Mouse (Mus musculus): ENCODE results near the gene Kcnj14.

The Kcnj14 gene

DNA sequence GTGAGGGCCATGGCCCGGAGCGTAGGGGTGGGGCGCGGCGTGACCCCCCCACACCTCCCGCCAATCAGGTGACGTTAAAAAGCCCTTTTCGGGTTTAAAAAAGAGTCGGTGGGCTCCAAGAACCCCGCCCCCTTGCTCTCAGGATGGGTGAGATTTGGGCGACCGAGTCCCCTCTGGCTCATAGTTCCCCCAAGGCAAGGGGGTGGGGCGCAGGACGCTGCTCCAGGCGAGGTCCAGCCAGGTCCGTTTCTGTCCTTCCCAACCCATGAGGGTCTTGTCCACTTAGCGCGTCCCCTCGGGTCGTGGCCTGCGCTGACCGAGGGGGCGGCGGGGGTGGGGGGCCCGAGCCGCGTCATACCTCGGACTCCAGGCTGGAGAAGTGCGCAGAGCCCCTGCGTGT lies 7.8 kb upstream of the Kcnj14 start:
- in situ Hi-C loops (cut with MboI, MseI), result no loop called here

DNA sequence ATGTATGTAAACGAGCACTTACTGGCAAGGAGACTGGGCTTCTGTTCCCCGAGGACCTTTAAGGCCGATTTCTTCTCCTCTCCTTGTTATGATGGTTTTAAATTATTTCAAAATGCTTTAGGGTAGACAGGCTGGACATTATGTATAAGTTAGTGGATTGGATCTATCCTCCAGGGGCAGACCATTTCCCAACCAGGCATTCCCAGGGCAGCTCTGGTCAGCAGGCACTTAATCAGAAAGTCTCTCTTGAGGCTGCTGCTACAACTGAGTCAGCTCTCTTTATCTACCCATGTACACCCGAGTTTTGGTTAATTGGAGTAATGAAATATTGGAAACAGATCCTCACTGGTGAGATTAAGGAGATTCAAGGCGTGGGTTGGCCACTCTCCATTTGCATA lies 6.5 kb upstream of the Kcnj14 start:
- in situ Hi-C loops (cut with MboI, MseI), result no loop called here

DNA sequence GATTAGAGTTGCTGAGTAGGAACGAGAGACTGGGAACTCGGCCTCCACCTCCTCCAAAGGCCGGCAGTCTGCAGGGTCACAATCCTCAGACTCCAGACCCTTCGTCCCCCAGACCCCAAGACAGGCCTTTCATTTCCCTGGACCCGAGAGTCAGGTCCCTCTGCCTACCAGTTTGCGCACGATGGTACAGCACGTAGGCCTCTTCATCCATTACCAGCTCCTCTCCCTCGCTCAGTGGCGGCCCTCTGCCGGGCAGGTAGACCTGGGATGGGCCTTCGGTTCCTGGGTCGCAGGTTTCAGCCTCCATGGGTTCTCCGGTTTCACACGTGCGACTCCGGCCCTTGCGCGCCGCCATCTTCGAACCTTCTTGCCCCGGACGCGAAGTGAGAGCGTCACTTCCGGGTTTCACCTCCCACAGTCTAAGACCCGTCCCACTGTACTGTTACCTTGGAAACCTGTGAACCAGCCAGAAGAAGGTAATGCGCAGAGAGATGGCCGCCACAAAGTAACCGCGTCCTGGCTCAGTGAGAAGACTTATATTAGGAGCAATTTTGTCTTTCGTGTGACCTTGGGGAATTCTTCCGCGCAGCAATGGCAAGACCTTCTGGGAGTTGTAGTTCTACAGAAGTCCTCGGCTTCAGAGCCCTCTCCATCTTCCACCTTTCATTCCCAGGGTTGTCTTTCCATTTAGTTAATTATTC lies 6.0 kb upstream of the Kcnj14 start, which contains the start of gene Grwd1:
TSS of gene Grwd1 (minus strand) at position 518 of the 701 bp plus-strand sequence.
- in situ Hi-C loops (cut with MboI, MseI), result no loop called here

DNA sequence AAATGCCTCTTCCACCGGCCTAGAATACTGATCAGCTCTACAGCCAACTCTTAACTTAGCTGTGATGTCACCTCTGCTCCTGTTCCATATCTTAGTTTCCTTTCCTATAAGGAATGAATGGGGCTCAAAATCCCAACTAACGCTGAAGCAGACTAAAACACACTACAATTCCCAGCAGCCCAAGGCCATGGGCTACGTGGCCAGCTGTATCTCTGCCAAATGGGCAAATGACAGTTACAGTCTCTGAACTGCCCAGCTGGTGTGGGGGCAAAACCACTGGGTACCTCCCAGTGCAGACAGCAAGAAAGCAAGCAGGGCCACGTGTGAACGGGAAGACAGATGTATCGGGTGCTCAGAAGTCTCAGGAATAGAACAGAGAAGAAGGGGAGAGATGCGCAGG lies 2.0 kb upstream of the Kcnj14 start:
- in situ Hi-C loops (cut with MboI, MseI), result no loop called here

DNA sequence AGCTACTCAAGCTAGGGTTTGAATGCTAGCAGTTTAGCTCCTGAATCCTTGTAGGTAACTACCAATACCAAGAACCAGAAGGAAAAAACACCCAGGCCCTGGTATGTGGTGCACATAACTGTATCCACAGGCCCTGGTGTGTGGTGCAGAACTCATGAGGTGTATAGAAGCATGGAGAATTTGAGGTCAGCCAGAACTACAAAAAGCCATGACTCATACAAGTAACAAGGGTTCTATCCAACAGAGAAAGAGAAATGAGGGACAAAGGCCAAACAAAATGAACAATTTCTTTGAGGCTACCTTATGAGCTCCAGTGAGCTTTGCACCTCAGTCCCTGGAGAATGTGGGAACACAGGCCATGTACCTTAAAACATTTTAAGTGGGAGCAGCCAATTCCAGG lies 3.7 kb downstream of the Kcnj14 start:
- in situ Hi-C loops (cut with MboI, MseI), result no loop called here

DNA sequence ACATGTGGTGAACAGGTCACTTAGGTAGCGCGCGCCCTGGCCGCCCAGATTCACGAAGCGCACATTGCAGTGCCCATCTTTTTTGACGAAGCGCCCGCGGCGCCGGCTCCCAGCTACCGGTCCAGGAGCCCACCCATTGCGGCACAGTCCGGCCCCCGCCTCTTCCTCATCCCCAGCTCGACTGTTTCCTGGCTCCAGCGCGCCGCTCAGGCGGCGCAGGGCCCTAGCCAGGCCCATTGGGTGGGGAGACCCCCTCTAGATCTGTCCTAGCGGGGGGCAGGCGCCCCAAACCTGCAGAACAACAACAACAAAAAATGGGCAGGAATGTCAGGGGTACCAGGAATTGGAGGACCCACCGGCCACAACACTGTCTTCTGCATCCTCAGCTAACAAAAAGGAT lies 4.7 kb downstream of the Kcnj14 start:
- in situ Hi-C loops (cut with MboI, MseI), result loop anchor here (10.0 kb wide), 1 partner anchor 385 kb away; the partner anchor contains the start of genes Gys1 and Ruvbl2

DNA sequence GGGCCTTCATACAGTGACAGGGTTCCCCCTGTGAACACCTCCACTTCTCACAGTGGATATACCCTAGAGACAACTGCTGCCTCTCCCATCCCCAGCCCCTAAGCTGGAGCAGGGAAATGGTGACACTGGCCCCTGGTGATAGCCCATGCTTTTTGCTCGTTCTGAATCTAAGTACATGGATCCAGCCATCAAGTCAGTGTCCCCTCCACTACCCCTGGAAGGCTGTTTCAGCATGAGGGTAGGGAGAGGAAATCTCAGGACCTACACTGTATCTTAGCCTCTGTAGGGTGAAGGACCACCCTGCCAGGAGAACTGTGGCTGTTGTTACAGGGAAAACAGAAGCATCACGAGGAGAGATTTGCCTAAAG lies 8.6 kb downstream of the Kcnj14 start:
- in situ Hi-C loops (cut with MboI, MseI), result loop anchor here (10.0 kb wide), 1 partner anchor 381 kb away; the partner anchor contains the start of genes Gys1 and Ruvbl2

DNA sequence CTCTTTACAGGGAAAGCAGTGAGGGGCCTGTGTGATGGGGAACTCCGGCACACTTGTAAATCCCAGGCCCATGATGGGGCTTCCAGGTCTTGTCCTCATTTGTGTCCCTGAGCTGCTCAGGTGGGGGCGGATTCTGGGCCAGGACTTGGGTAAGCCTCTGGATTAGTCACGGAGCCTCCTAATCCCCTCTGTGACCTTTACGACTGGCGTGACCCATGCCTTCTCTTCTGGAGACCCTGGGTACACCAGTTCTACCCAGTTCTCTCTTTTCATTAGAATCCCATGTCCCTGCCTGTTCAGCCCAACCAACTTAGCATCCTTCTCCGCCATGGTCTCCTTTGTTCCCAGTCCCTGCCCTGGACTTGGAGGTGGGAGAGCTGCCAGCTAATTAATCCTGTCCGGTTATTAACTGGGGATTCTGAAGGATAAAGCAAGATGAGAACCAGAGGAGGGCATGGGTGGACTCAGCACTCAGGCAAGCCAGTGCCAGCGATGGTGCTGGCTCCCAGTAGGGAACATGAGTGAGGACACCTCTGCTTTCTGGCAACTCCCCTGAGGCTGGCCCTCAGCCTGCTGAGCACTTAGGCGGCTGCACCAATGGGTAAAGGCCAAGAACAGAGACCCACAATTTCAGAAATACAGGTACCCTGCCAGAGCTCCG lies 9.1 kb downstream of the Kcnj14 start:
- in situ Hi-C loops (cut with MboI, MseI), result loop anchor here (10.0 kb wide), 1 partner anchor 381 kb away; the partner anchor contains the start of genes Gys1 and Ruvbl2

DNA sequence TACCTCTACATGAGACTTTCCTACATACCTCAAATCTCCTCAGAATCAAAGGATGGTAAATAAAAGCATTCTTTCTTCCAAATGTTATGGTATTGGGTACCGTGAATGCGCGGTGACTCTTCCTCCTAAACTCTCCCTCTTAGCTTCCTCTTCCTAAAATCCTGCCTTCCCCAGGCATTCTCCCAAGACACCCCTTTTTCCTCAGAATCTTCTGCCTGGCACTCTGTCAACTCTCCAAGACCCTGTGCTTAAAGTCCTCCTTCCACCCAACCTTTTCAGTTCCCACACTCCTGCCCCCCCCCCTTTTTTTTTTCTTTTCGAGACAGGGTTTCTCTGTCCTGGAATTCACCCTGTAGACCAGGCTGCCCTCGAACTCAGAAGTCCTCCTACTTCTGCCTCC lies 9.7 kb downstream of the Kcnj14 start:
- in situ Hi-C loops (cut with MboI, MseI), result loop anchor here (10.0 kb wide), 1 partner anchor 380 kb away; the partner anchor contains the start of genes Gys1 and Ruvbl2

DNA sequence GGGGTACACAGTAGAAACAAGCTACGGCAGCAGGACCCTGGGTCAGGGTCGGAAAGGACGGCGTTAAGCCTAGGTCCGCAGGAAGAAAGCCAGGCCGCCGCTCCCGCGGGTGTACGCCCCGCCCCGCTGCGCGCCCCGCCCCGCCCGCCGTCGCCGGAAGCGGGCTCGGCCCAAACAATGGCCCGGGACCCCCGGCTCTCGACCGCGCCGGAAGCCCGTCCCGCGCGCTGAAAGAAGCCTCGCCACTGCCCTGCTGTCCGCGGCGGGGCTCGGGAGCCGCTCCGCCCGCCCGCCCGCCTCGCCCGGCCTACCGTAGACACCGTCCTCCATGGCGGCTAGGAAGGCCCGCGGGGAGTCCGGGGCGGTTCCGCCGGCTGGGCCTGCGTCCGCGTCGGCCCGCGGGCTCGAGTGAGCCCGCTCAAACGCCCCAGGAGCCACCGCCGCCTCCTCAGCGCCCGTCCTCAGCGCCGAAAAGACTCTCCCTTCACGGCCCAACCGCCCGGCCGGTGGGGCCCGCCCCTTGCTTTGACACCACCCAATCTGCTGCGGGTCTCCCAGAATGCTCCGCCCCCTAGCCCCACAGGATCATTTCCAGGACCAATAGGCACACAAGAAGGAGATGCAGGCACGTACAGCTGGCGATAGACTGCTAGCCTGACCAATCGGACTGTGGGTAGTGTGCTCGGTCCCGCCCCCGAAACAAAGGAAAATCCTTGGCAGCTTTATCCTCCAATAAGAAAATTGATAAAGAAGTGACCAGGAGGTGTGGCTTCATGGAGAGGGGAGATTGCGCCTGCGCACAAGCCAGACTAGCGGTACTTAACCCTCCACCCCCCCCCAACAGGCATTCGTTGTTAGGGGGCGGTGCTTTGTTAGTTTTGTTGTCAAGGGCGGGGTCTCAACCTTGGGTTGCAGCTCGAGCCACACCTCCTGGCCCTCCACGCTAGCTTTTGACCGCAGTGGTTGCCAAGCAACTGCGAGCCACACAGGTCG lies 10.5 kb downstream of the Kcnj14 start, which contains the start of gene Cyth2:
TSS of gene Cyth2 (minus strand) at position 795 of the 993 bp plus-strand sequence.
- in situ Hi-C loops (cut with MboI, MseI), result loop anchor here (10.0 kb wide), 1 partner anchor 379 kb away; the partner anchor contains the start of genes Gys1 and Ruvbl2

DNA sequence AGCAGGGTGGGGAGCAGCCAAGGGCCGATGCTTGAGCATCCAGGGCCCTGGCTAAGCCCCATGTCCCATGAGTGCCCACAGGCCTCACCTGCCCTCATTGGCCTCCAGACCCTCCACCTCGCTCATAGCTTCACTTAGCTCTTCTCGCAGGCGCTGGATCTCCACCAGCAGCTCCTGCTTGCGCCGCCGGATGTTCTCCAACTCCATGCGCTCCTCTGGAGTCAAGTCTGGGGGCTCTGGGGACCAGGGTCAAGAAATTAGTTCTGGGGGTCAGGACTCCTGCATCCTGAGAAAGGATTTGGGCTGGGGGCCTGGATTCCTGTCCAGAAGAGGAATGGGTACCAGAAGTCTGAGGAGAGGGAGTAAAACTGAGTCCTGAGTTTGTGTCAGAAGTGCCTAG lies 11.7 kb downstream of the Kcnj14 start:
- in situ Hi-C loops (cut with MboI, MseI), result loop anchor here (10.0 kb wide), 1 partner anchor 378 kb away; the partner anchor contains the start of genes Gys1 and Ruvbl2

DNA sequence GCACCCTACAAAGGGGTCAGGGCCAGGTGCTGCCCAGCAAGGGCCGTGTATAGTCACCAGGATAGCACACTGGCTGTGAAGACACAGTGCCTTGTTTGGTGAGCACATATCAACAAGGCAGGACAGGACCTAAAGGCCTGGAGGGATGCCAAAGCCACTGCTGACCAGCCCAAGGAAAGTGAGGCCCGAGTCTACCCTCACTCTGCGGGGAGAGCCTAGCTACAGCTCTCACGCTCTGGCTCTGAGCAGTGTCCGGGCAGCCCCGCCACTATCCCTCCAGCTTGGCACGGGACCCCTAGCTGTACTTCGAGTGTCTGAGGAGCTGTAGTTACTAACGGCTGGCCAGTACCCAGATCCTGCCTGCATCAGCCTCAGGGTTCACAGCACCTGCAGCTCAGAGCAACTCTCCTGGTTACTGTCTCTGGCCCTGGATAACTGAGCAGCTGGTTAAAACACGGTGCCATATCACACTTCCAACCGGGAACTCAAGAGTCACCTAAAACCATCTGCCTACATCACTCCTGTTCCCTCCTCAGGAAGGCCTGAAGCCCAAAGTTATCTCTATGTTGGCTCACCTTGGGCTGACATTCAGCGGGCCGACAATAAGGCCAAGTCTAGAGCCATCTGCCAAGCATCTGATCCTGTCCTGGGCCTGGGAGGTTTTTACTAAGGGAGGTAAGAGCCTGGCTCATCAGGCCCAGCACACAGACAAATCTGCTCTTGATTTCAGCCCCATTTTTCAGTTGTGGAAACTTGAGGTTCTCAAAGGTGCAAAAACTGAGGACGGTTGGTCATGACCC lies 15.1 kb downstream of the Kcnj14 start:
- in situ Hi-C loops (cut with MboI, MseI), result loop anchor here (5.0 to 10.0 kb wide), 3 partner anchors 77 to 375 kb away; partner anchors contain the start of genes Gys1 and Ruvbl2

DNA sequence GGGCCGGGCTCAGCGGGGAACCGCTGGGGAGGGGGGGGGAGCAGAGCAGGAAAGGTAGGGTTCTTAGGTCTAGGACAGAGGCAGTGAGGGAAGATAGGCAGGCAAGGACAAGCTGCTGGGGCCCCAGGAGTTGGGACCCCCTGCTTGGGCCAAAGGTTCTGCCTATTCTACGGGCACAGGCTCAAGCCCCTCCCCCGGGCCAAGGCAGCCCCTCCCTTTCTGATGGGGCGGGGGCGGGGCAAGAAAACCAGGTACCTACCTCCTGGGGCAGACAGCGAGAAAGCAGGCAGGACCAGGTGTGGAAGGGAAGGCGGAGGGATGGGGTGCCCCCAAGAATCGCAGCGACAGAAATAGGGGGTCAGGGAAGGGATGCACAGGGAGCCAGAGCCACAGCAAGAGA lies 16.1 kb downstream of the Kcnj14 start:
- in situ Hi-C loops (cut with MboI, MseI), result loop anchor here (5.0 kb wide), 2 partner anchors 76 to 124 kb away; no protein-coding TSS in a partner anchor

DNA sequence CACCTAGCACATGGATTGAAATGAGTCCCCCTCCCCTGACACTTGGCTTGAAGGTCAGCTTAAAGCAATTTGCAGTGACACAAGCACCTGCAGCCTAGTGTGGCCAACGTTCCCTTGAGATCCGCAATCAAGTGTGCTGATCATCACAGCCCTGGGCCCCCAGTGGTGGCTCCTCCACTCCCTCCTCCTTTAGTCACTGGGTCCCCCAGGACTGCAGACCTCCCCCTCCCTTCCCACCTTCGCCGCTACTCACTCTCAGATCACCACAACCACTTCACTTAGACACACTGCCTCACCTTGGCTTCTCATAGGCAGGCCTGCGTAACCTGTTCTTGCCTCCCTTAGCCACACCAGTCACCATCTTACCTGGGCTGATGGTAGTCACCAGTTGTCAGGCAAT lies 18.6 kb downstream of the Kcnj14 start:
- in situ Hi-C loops (cut with MboI, MseI), result loop anchor here (5.0 kb wide), 2 partner anchors 74 to 126 kb away; no protein-coding TSS in a partner anchor

DNA sequence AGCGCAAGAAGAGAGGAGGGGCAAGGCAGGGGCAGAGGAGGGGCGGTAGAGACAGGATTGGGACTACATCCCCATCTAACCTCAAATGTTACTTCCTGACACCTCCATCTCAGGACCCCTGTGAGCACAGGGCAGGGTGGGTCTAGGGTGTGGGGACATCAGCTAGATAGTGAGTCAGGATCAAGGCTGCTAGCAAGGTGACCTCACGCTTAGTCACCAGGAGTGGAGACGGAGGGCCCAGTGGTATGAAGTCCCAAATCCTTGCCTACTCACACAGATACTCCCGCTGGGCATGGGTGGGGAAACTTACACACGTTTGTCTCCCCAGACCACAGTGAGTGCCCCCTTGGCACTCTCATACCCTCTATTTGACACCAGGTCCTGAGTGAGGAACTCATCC lies 22.0 kb downstream of the Kcnj14 start:
- in situ Hi-C loops (cut with MboI, MseI), result no loop called here

DNA sequence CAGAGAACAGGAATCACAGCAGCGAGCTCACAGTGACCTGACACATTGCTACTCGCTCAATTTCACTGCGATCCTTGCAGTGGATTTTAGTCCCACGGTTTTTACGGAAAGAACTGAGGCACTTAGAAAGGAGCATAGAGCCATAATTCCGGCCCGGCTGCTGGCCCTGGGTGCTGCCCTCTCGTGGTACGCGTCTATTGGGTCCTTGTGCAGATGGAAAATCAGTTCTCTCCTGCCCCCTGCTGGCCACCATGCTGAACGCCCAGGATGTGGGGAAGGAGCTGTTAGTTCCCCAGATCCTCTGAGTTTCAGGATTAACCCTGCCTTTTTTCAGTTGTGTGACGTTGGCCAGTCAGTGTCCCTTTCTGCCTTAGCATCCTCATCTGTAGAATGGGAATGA lies 23.2 kb downstream of the Kcnj14 start:
- in situ Hi-C loops (cut with MboI, MseI), result no loop called here

DNA sequence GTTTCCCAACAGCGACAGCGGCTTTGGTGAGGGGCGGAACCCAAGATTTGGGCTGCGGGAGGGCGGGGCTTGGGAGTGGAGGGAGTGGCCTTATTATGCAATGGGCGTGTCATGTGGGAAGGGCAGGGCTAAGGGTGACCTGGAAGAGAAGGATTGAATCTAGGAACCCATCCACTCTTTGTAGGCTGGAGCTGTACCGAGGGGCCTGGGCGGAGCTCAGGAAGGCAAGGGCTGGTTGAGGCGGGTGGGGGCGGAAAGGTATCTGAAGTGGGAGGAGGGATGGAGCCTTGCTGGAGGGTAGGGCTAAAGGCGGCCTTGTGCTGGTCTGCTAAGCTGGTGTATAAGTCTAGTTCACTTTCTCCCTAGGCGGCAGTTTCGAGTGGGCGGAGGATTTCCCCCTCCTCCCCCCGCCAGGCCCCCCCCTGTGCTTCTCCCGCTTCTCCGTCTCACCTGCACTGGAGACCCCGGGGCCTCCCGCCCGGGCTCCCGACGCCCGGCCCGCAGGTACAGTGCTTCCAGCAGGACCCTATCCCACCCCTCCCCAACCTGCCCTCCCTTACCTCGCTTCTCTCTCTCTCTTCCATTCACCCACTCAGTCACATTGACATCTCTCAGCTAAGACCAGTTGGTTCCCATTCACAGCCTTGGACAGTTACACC lies 23.9 kb downstream of the Kcnj14 start:
- in situ Hi-C loops (cut with MboI, MseI), result no loop called here

DNA sequence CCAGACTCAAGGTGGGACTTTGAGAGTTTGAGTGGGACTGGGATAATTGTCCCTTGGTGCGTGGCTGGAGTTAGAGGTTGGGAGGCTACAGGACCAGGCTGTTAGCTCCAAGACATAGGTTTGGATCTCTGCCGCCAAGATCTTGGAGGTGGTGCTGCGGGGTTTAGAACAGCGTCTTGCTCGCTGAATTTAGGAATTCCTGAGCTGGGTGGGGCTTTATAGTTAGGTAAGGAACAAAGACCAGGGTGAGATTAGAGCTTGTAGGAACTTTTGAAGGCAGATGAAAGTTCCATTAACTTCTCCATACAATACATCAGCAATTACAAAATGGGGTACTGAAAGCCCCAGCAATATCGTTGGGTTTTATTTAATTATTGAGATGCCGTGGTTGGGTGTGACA lies 24.6 kb downstream of the Kcnj14 start:
- in situ Hi-C loops (cut with MboI, MseI), result no loop called here

DNA sequence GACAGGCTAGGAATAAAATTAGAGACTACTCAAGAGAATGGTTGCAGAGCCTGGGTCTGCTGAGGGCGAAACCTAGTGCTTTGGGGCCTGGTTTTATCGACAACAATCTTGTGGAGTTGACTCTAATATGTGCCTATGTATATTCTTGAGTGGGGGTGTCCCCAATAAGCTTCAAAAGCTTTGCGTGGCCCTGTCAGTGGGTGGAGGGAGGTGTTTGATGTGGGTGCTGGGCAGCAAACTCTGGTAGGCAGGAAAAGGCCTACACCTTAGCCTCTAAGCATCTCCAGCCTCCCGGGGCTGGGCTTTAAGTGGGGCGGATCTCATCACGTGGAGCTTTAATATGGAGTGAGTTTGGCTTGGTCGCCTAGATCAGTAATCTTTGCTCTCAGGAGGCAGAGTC lies 25.7 kb downstream of the Kcnj14 start:
- in situ Hi-C loops (cut with MboI, MseI), result no loop called here

DNA sequence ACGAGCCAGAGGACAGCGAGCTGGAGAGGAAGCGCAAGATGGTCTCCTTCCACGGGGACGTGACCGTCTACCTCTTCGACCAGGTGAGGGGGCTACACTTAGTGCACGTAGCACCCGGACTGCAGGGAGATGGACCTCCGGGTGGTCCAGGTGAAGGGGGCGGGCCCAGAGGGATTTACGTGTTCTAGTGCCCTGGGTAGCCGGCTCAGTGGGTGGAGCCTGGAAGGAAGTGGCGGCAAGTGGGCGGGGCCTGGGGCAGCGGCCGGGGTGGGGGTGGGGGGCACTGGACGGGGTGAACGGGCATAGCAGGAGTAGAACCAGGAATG lies 26.1 kb downstream of the Kcnj14 start:
- in situ Hi-C loops (cut with MboI, MseI), result no loop called here

Data from regulatory T cell (primary cell).